Mouse (Mus musculus): Measurements from ENCODE around the gene Stra6l. TPM values are rescaled to one million over a fixed set of nuclear protein-coding genes. Genes with fewer than 3 reads are reported as not detected.

Stra6l gene
- 0.17 TPM for polyA plus RNA-seq (2014; fragmentation: Illumina TruSeq; extraction: RNeasy Lipid Tissue Mini Kit (QIAGEN cat#74804); ENCODE audit: low read depth, low replicate concordance)

GRCm38 (mm10) chr4:45848109-45848824 lies at the start of gene Stra6l:
TSS of gene Stra6l (plus strand) at chr4:45848664.

GRCm38 (mm10) chr4:45798964-45799363 lies 49.5 kb upstream of the Stra6l start, which contains the start of gene Aldh1b1:
TSS of gene Aldh1b1 (plus strand) at chr4:45799022.

GRCm38 (mm10) chr4:45826275-45827040 lies 22.0 kb upstream of the Stra6l start, which contains the start of gene Igfbpl1:
TSS of gene Igfbpl1 (minus strand) at chr4:45826923.

GRCm38 (mm10) chr4:45890066-45890761 lies 41.8 kb downstream of the Stra6l start, which contains the start of gene Ccdc180:
TSS of gene Ccdc180 (plus strand) at chr4:45890303.

Other genes with a start within 250 kb of the Stra6l start
- gene Aldh1b1, start 49.6 kb upstream of the Stra6l start, polyA plus RNA-seq (2014; fragmentation: Illumina TruSeq; extraction: RNeasy Lipid Tissue Mini Kit (QIAGEN cat#74804); ENCODE audit: low read depth, low replicate concordance), result 5.4 TPM
- gene Igfbpl1, start 21.7 kb upstream of the Stra6l start, polyA plus RNA-seq (2014; fragmentation: Illumina TruSeq; extraction: RNeasy Lipid Tissue Mini Kit (QIAGEN cat#74804); ENCODE audit: low read depth, low replicate concordance), result not detected
- gene Ccdc180, start 41.6 kb downstream of the Stra6l start, polyA plus RNA-seq (2014; fragmentation: Illumina TruSeq; extraction: RNeasy Lipid Tissue Mini Kit (QIAGEN cat#74804); ENCODE audit: low read depth, low replicate concordance), result 0.41 TPM
- 47.0 TPM for gene Tdrd7, start 116.7 kb downstream of the Stra6l start, polyA plus RNA-seq (2014; fragmentation: Illumina TruSeq; extraction: RNeasy Lipid Tissue Mini Kit (QIAGEN cat#74804); ENCODE audit: low read depth, low replicate concordance)
- gene Tmod1, start 190.3 kb downstream of the Stra6l start, polyA plus RNA-seq (2014; fragmentation: Illumina TruSeq; extraction: RNeasy Lipid Tissue Mini Kit (QIAGEN cat#74804); ENCODE audit: low read depth, low replicate concordance), result 7.9 TPM

All from adrenal gland, adult 10 weeks (tissue).